Mouse (Mus musculus): ENCODE data around the gene Zfp994. TPM values are rescaled to one million over a fixed set of nuclear protein-coding genes. Genes with fewer than 3 reads are reported as not detected.
"Not testable (repeated sequence)": the region's sequence is repeated elsewhere in the genome, so short reads cannot be mapped to it uniquely, and the experiment has no call there.

Zfp994 gene
- 3.6 and 4.2 TPM in 2 replicates for polyA plus RNA-seq (2015; fragmentation: Nextera tagmentation; extraction: Ambion mirVana)

- ATAC-seq, result peak; percentile 100
- H3K4me1 ChIP-seq (ENCODE audit: control insufficient read depth, insufficient read depth, low read depth, low read length); H3K9me3 ChIP-seq (ENCODE audit: control insufficient read depth, low read length); H3K36me3 ChIP-seq (ENCODE audit: control insufficient read depth, insufficient read depth, low read length); H3K27me3 ChIP-seq (replicated peaks; ENCODE audit: control insufficient read depth, insufficient read depth, low read length): not testable (repeated sequence)
- under 1% methylated on average over 23 of the region's 23 CpGs for WGBS
- H3K4me3 ChIP-seq (ENCODE audit: low read length), result peak within 1 kb of the TSS; percentile 63
- peak within 1 kb of the TSS; percentile 77 for H3K27ac ChIP-seq (ENCODE audit: low read depth, low read length)
- peak within 1 kb of the TSS; percentile 78 for H3K9ac ChIP-seq (ENCODE audit: low read depth, low read length)
- H3K4me2 ChIP-seq (ENCODE audit: low read length), result peak within 1 kb of the TSS; percentile 64
Observed at GRCm38 (mm10) chr17:22225422-22226012, at the start of gene Zfp994. Zfp994 (minus strand) TSS chr17:22225616.

GRCm38 (mm10) chr17:22230701-22231100 is 5.3 kb upstream of the Zfp994 start:
- H3K27ac ChIP-seq (ENCODE audit: low read depth, low read length); H3K4me2 ChIP-seq (ENCODE audit: low read length); H3K4me3 ChIP-seq (ENCODE audit: low read length); H3K9ac ChIP-seq (ENCODE audit: low read depth, low read length); H3K36me3 ChIP-seq (ENCODE audit: control insufficient read depth, insufficient read depth, low read length); H3K9me3 ChIP-seq (ENCODE audit: control insufficient read depth, low read length); H3K27me3 ChIP-seq (replicated peaks; ENCODE audit: control insufficient read depth, insufficient read depth, low read length); H3K4me1 ChIP-seq (ENCODE audit: control insufficient read depth, insufficient read depth, low read depth, low read length); ATAC-seq: not testable (repeated sequence)
- WGBS, result 67% methylated on average over 18 of the region's 19 CpGs

- Histone ChIP-seq H3K4me2 (ENCODE audit: low read length) (peak overlapping the region; percentile 54), H3K9ac (ENCODE audit: low read depth, low read length) (peak overlapping the region; percentile 78), H3K27ac (ENCODE audit: low read depth, low read length) (peak overlapping the region; percentile 77; the same call in 1 of the 2 replicates), H3K4me3 (ENCODE audit: low read length) (peak overlapping the region; percentile 63)
- H3K27me3 ChIP-seq (replicated peaks; ENCODE audit: control insufficient read depth, insufficient read depth, low read length); H3K9me3 ChIP-seq (ENCODE audit: control insufficient read depth, low read length); H3K36me3 ChIP-seq (ENCODE audit: control insufficient read depth, insufficient read depth, low read length); H3K4me1 ChIP-seq (ENCODE audit: control insufficient read depth, insufficient read depth, low read depth, low read length): not testable (repeated sequence)
- peak; percentile 78 for ATAC-seq
- 4% methylated on average over 3 of the region's 3 CpGs for WGBS
Observed at GRCm38 (mm10) chr17:22225015-22225414, 401 bp downstream of the Zfp994 start.

GRCm38 (mm10) chr17:22165722-22166294 is 59.6 kb downstream of the Zfp994 start, which contains the start of gene Zfp947:
Zfp947 (minus strand) TSS chr17:22166190.
- peak within 1 kb of the TSS; percentile 58 for H3K4me3 ChIP-seq (ENCODE audit: low read length)
- H3K36me3 ChIP-seq (ENCODE audit: control insufficient read depth, insufficient read depth, low read length); H3K4me1 ChIP-seq (ENCODE audit: control insufficient read depth, insufficient read depth, low read depth, low read length); H3K9me3 ChIP-seq (ENCODE audit: control insufficient read depth, low read length); H3K27me3 ChIP-seq (replicated peaks; ENCODE audit: control insufficient read depth, insufficient read depth, low read length); H3K27ac ChIP-seq (ENCODE audit: low read depth, low read length): not testable (repeated sequence)
- under 1% methylated on average over 16 of the region's 16 CpGs for WGBS
- H3K9ac ChIP-seq (ENCODE audit: low read depth, low read length), result peak within 1 kb of the TSS; percentile 72
- H3K4me2 ChIP-seq (ENCODE audit: low read length), result peak within 1 kb of the TSS; percentile 71
- peak; percentile 95 for ATAC-seq

- H3K4me3 ChIP-seq (ENCODE audit: low read length), result peak overlapping the region; percentile 58
- not testable (repeated sequence) for H3K36me3 ChIP-seq (ENCODE audit: control insufficient read depth, insufficient read depth, low read length); H3K27ac ChIP-seq (ENCODE audit: low read depth, low read length); H3K9me3 ChIP-seq (ENCODE audit: control insufficient read depth, low read length); H3K27me3 ChIP-seq (replicated peaks; ENCODE audit: control insufficient read depth, insufficient read depth, low read length); H3K4me1 ChIP-seq (ENCODE audit: control insufficient read depth, insufficient read depth, low read depth, low read length)
- 4% methylated on average over 3 of the region's 3 CpGs for WGBS
- peak overlapping the region; percentile 72 for H3K9ac ChIP-seq (ENCODE audit: low read depth, low read length)
- peak overlapping the region; percentile 71 for H3K4me2 ChIP-seq (ENCODE audit: low read length)
- peak; percentile 79 for ATAC-seq
Observed at GRCm38 (mm10) chr17:22165304-22165703, 60.1 kb downstream of the Zfp994 start.

GRCm38 (mm10) chr17:22153951-22154350 is 71.5 kb downstream of the Zfp994 start:
- H3K9ac ChIP-seq (ENCODE audit: low read depth, low read length); H3K4me1 ChIP-seq (ENCODE audit: control insufficient read depth, insufficient read depth, low read depth, low read length); H3K4me3 ChIP-seq (ENCODE audit: low read length); ATAC-seq; H3K27me3 ChIP-seq (replicated peaks; ENCODE audit: control insufficient read depth, insufficient read depth, low read length); H3K9me3 ChIP-seq (ENCODE audit: control insufficient read depth, low read length); H3K27ac ChIP-seq (ENCODE audit: low read depth, low read length); H3K4me2 ChIP-seq (ENCODE audit: low read length); H3K36me3 ChIP-seq (ENCODE audit: control insufficient read depth, insufficient read depth, low read length): not testable (repeated sequence)
- WGBS, result 69% methylated on average over 2 of the region's 4 CpGs

Other genes starting within 250 kb of the Zfp994 start
- gene Zfp947, start 59.4 kb downstream of the Zfp994 start, polyA plus RNA-seq (2015; fragmentation: Nextera tagmentation; extraction: Ambion mirVana), result 1.7 and 2.5 TPM in 2 replicates
- gene CT030661.1, start 89.2 kb upstream of the Zfp994 start, polyA plus RNA-seq (2015; fragmentation: Nextera tagmentation; extraction: Ambion mirVana), result 10.2 and 11.4 TPM in 2 replicates
- 12.1 and 13.8 TPM in 2 replicates for gene Zfp944, start 135.8 kb upstream of the Zfp994 start, polyA plus RNA-seq (2015; fragmentation: Nextera tagmentation; extraction: Ambion mirVana)
- gene Zfp758, start 135.8 kb upstream of the Zfp994 start, polyA plus RNA-seq (2015; fragmentation: Nextera tagmentation; extraction: Ambion mirVana), result 8.6 and 9.0 TPM in 2 replicates
- 34.4 and 35.8 TPM in 2 replicates for gene Zfp946, start 198.6 kb upstream of the Zfp994 start, polyA plus RNA-seq (2015; fragmentation: Nextera tagmentation; extraction: Ambion mirVana)